Mouse (Mus musculus) embryonic stem cell, embryonic (primary cell): ENCODE results near the gene Map3k12.

Experiments
- CTCF ChIA-PET, 4 experiments: fragments of 300-600 bp in 2 of 4; fragments of 350-600 bp in 2 of 4; sonication (Branson Sonifier 250); formaldehyde crosslinking; loops; one replicate each; lab custom pipeline; 2022; ENCODE audit warnings: inconsistent platforms in 2 of 4; lab: Charles Lee
- POLR2A ChIA-PET, 4 experiments: fragments of 300-600 bp in 2 of 4; fragments of 350-600 bp in 2 of 4; sonication (Branson Sonifier 250); formaldehyde crosslinking; loops; one replicate each; lab custom pipeline; 2022; ENCODE audit warnings: antibody characterized with exemption in 4 of 4, inconsistent platforms in 1 of 4; lab: Charles Lee

Map3k12 gene

DNA sequence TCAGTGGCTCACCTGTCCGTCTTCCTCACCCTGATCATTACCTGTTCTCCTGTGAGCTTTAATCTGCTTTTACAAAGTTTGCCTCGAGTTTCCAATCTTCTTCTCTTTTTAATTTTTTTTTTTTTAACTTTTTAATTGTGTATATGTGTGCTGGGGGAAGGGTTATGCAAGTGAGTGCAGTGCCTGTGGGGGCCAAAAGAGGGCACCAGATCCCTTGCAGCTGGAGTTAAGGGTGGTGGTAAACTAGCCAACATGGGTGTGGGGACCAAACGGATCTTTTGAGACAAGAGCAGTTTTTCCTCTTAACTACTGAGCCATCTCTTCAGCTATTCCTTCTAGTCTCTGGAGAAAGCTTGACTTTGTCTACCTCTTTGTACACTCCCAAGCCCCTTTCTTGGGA lies 11.1 kb upstream of the Map3k12 start:
- POLR2A ChIA-PET, result interaction anchor here in 3 of 4 experiments (0.6 to 17.2 kb wide), 17 partner anchors 9 to 174 kb away, joined by 3 to 296 read pairs (median 4); partner anchors contain the start of genes Tarbp2 (in 3 of the 3), Atf7 (in 1 of the 3), Atp5g2 (in 1 of the 3) and Gm10337 (in 1 of the 3)
- CTCF ChIA-PET, result interaction anchor here in 3 of 4 experiments (0.6 to 3.9 kb wide), 9 partner anchors 9 to 420 kb away, joined by 3 to 11 read pairs (median 4); partner anchors contain the start of gene Tarbp2 (in 2 of the 3)

DNA sequence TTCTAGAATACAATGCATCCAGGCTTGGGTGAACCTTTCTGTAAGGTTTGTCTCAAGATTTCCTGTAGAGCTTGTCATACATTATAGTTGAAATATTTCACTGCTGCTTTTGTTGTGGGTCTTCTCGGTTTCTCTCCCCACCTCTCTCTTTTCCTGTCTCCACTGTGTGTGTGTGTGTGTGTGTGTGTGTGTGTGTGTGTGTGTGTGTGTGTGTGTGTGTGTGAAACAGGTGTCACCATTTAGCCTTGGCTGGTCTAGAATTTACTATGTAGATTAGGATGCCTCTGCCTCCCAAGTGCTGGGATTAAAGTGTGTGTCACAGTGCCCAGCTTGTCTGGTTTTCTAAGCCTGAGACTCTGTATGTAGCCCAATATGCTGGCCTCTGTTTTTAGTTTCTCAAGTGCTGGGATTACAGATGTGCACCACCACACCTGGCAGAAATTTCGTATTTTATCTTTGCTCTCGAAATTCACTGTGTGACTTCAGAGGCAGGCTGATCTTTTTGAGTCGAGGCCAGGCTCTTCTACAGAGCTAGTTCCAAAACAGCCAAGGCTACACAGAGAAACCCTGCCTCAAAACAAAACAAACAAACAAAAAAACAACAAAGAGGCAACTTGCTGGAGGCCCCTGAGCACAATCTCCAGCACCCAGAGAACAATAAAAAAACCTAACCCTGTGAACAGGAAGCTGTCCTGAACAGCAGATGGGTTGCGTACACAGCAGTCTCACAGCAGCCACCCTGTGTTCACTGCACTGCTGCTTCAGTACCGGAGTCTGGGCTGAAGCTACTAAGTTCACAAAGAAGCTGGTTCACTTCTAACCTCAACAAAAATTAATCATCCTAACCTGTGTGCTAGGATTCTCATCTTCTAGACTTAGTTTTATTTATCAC lies 9.5 kb upstream of the Map3k12 start:
- ChIA-PET POLR2A (interaction anchor here (0.6 to 17.2 kb wide), 15 partner anchors 8 to 202 kb away, joined by 3 to 296 read pairs (median 4); partner anchors contain the start of genes Tarbp2 (in 4 of the 4), Atp5g2 (in 1 of the 4), Gm10337 (in 1 of the 4) and Map3k12 (in 1 of the 4)), CTCF (interaction anchor here in 3 of 4 experiments (0.6 to 3.9 kb wide), 11 partner anchors 8 to 418 kb away, joined by 3 to 11 read pairs (median 4); partner anchors contain the start of genes Tarbp2 (in 2 of the 3) and Myg1 (in 1 of the 3))

DNA sequence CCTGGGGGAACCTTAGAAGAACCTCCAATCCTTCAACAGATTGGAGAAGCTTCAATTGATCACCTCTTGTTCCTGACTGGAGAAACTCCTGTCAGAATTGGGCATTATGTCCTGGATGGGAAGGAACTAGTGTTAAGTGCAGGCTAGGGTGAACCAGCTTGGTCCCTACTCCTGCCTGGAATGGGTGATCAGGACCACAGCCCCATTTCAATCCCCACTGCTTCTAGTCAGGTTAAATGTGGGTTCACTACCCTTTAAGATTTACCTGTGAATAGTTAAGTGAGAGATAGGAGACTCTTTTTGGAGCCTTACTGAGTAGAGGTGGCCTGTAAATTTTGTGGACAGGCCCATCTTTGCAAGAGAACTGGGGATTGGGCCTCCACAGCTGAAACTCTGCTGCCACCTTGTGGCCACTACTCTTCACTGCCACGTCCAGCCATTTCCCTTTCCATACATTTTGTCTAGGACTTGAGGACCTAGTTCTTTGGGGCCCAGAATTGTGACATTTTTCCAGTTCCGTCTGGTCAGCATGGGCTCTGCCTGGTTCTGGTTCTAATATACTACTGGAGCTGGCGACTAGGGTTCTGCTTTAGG lies 8.1 kb upstream of the Map3k12 start, which contains the start of gene Npff:
Npff (minus strand) TSS at position 51 of the 594 bp plus-strand sequence.
- POLR2A ChIA-PET, result interaction anchor here in 3 of 4 experiments (0.6 to 17.2 kb wide), 15 partner anchors 8 to 170 kb away, joined by 3 to 296 read pairs (median 3); partner anchors contain the start of genes Map3k12 (in 2 of the 3), Gm10337 (in 1 of the 3), Sp1 (in 1 of the 3) and Tarbp2 (in 1 of the 3)
- CTCF ChIA-PET, result interaction anchor here (0.6 to 2.4 kb wide), 25 partner anchors 10 to 300 kb away, joined by 3 to 11 read pairs (median 4); partner anchors contain the start of genes Aaas (in 2 of the 4), Myg1 (in 1 of the 4) and Pcbp2 (in 1 of the 4)

DNA sequence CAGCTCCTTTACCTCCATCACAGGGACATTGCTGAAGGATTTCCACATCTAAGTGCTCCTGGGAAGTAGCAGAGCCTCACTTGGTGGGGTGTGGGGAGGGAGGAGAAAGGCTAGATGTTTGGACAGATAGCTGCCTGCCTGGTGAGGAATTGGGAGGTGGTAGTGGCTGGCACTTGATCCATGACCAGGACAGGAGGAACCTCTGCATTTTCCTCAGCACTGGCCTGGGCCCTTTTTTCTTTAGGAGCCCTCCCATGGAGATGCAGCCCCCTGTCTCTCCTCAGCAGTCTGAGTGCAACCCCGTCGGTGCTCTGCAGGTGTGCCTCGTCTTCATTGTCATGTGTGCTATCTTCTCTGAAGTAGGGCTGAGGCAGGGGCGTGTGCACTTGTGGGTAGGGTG lies 4.6 kb upstream of the Map3k12 start:
- POLR2A ChIA-PET, result interaction anchor here in 2 of 4 experiments (0.6 to 17.2 kb wide), 14 partner anchors 8 to 228 kb away, joined by 3 to 296 read pairs (median 3); partner anchors contain the start of genes Gm10337 (in 1 of the 2), Map3k12 (in 1 of the 2), Sp1 (in 1 of the 2) and Tarbp2 (in 1 of the 2)

DNA sequence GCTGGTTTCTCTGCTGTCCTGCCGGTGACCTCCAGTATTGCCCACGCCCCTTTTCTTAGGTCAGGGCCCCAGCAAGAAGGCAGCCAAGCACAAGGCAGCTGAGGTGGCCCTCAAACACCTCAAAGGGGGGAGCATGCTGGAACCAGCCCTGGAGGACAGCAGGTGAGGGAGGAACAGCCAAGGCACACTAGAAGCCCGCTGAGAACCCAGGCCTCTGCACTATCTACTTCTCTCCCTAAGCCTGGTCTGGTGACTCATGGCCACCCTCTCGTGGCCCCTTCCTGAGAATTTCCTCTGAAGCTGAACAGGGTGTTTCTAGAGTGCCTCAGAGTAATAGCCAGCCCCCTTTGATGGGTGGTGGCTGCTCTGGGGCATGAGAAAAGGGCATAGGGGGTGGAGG lies 3.6 kb upstream of the Map3k12 start:
- CTCF ChIA-PET, result no interaction called here
- POLR2A ChIA-PET, result interaction anchor here in 2 of 4 experiments (0.7 to 21.1 kb wide), 11 partner anchors 2 to 134 kb away, joined by 3 to 296 read pairs (median 4); partner anchors contain the start of genes Gm10337 (in 1 of the 2), Map3k12 (in 1 of the 2), Npff (in 1 of the 2) and Sp1 (in 1 of the 2)

More for the DNA sequence above, 4.6 kb upstream of the Map3k12 start:
- CTCF ChIA-PET, result interaction anchor here in 1 of 4 experiments (0.6 to 0.8 kb wide), 2 partner anchors 56 to 99 kb away, joined by 3 read pairs; no protein-coding TSS in a partner anchor

DNA sequence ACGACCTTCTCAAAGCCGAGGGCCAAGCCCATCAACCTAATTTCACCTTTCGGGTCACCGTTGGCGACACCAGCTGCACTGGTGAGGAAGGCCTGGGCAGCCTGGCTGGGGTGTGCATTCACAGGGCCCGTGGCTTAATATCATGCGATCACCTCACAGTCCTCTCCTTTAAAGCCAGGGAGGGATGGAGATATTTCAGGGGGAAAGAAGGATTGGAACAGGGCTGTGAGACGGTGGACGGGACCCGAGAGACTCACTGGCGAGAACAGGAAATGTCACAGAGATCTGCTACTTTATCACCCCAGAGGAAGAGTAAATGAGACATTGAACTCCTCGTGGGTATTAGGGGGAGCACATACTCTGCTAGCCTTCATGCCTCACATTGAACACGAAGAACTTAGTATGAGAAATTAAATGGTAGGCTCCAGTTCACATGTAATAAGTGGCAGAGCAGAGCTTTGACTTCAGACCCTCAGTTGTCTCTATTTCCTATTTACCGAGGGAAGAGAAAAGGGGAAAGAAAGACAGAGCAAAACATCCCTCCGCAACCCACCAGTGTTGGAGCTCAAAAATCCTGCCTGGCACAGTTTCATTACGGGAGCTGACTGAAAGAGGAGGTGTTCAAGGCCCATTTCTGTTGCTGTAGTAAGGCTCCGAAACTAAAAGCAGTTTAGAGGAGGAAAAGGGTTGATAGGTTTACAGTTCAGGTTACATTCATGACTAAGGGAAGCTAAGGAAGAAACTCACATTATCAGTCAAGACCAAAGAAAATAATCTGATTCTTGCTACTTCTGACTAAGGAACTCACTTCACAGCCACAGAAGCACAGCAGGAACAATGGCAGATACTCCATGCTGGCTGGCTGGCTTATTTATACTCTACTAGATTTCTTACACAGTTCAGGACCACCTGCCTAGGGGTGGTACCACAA lies 2.6 kb upstream of the Map3k12 start:
- POLR2A ChIA-PET, result interaction anchor here (0.6 to 21.1 kb wide), 67 partner anchors 3 to 516 kb away, joined by 3 to 296 read pairs (median 9); partner anchors contain the start of genes Aaas (in 2 of the 4), Amhr2 (in 2 of the 4), Atp5g2 (in 2 of the 4) and Gm10337 (in 2 of the 4)
- CTCF ChIA-PET, result interaction anchor here in 3 of 4 experiments (1.0 to 2.1 kb wide), 14 partner anchors 9 to 412 kb away, joined by 3 to 11 read pairs (median 6); partner anchors contain the start of genes Aaas (in 1 of the 3), Mfsd5 (in 1 of the 3) and Prr13 (in 1 of the 3)

DNA sequence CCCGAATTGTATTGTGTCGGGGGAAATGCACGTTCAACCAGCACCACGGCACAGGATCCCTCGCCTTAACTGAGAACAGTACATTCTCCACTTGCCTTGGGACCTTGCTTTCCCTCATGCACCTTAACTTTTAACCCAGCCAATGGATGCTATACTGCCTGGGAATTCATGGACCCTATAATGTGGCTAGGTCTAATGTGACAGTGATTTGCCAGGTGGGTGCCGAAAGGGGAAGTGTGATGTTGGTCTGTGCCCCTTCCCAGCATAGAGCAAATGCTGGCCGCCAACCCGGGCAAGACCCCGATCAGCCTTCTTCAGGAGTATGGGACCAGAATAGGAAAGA lies 2.0 kb upstream of the Map3k12 start:
- CTCF ChIA-PET, result interaction anchor here in 3 of 4 experiments (0.7 to 2.1 kb wide), 28 partner anchors 8 to 420 kb away, joined by 3 to 12 read pairs (median 4); partner anchors contain the start of genes Aaas (in 1 of the 3), Mfsd5 (in 1 of the 3), Pcbp2 (in 1 of the 3) and Prr13 (in 1 of the 3)
- POLR2A ChIA-PET, result interaction anchor here (0.6 to 21.1 kb wide), 111 partner anchors 3 to 653 kb away, joined by 3 to 296 read pairs (median 6); partner anchors contain the start of genes Pcbp2 (in 3 of the 4), Sp1 (in 3 of the 4), Aaas (in 2 of the 4) and Amhr2 (in 2 of the 4)

DNA sequence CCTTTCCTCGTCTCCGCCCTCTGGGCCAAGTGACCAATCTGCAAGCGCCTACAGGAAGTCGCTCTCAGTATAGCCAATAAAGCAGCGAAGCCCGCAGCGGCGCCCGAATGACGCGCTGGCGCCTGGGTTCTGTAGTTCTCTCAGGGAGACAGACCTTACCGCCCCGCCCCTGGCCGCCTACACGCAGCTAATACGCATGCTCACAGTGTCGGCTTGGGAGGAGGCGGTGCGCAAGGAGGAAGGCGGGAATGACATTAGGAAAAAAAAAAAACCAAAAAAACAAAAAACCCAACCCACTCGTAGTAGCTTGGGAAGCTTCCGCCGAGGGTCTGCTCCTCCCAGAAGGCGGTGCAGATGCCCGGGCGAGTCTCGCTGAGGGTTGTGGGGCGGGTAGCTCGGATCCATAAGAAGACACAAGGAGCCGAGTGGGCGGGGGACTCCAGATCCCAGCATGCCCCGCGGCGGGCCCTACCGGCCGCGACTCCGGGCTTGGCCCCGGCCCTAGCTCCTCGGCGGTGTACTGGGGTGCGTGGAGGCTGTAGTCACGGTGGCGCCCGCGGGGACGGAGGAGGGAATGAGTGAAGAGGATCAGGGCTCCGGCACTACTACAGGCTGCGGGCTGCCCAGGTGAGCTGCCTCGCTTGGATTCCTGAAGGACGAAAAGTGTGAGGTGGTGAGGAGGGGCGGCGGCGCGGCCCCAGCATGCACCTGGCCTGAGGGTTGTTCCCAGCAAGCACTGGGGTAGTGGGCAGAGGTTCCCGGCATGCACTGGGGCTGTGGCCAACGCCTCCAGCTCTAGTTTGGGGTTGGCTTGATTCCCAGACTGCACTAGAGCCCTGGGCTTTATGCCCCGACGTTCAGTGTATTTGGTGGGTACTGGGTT lies 1.4 kb upstream of the Map3k12 start, which contains the start of gene Tarbp2:
Tarbp2 (plus strand) TSS at position 217 of the 883 bp plus-strand sequence.
- ChIA-PET POLR2A (interaction anchor here (0.5 to 21.1 kb wide), 168 partner anchors 4 to 721 kb away, joined by 3 to 296 read pairs (median 5); partner anchors contain the start of genes Aaas (in 3 of the 4), Pcbp2 (in 3 of the 4), Sp1 (in 3 of the 4) and Amhr2 (in 2 of the 4)), CTCF (interaction anchor here (0.6 to 2.1 kb wide), 39 partner anchors 9 to 801 kb away, joined by 3 to 12 read pairs (median 4); partner anchors contain the start of genes Pcbp2 (in 2 of the 4), Aaas (in 1 of the 4), Mfsd5 (in 1 of the 4) and Prr13 (in 1 of the 4))

DNA sequence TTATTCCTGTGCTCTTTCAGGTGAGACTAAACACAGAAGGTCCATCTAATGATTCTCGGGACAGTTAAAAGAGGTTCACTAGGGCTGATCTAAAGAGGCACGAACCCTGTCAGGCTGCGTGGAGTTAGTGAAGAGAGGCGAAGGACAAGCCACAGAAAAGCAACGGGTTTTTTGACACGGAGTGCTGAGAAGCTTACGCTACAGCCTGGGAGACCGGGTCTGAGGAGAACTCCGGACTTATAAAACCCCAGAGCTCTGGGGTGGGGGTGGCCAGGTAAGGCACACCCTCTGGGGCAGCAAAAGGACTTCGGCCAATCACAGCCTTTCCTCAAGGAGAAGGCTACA lies 739 bp upstream of the Map3k12 start:
- POLR2A ChIA-PET, result interaction anchor here (0.6 to 21.1 kb wide), 134 partner anchors 5 to 722 kb away, joined by 3 to 296 read pairs (median 6); partner anchors contain the start of genes Pcbp2 (in 3 of the 4), Sp1 (in 3 of the 4), Aaas (in 2 of the 4) and Atp5g2 (in 2 of the 4)
- CTCF ChIA-PET, result interaction anchor here in 3 of 4 experiments (0.6 to 2.1 kb wide), 27 partner anchors 10 to 802 kb away, joined by 3 to 12 read pairs (median 5); partner anchors contain the start of genes Pcbp2 (in 2 of the 3), Aaas (in 1 of the 3), Mfsd5 (in 1 of the 3) and Prr13 (in 1 of the 3)

DNA sequence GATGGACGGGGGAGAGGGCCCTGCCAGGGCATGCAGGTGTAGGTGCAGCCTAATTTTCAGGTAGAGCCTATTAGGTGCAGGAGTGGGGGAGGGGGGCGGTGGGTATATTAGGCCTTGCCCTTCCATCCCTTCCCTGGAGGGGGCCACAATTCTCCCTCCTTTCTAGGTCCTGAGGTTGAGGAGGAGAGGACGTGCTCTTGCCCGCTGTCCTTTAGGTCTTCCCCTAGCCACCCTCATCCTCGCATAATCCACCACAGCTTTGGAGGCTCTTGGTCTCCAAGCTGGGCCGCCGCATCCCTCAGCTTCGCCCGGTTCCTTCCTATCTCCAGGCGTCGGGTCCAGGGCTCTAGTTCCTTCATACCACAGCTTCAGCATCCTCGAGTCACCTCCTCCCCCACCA lies 571 bp downstream of the Map3k12 start:
- CTCF ChIA-PET, result interaction anchor here (0.6 to 1.2 kb wide), 6 partner anchors 11 to 1286 kb away, joined by 3 to 6 read pairs (median 5); no protein-coding TSS in a partner anchor
- POLR2A ChIA-PET, result interaction anchor here in 3 of 4 experiments (0.5 to 21.1 kb wide), 36 partner anchors 6 to 753 kb away, joined by 3 to 296 read pairs (median 4); partner anchors contain the start of genes Gm10337 (in 2 of the 3), Npff (in 2 of the 3), Pcbp2 (in 2 of the 3) and Sp1 (in 2 of the 3)

DNA sequence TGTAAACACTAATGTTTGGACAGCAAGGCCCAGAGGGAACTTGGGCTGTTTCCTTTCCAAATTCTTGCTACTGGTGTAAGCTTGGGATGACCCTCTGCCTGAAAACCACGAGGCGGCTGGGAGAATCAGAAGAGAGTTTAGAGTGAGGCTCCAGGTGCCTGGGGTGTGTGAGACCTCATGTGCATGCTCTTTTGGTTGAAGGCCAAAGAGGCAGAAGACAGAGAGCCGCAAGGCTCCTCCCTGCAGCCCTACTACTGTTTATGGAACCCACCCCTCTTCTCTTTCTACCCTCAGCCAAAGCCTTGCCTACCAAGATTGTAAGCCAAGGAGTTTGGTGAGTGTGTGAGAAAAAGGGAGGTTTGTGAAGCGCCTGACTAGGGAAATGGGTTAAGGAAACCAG lies 1.1 kb downstream of the Map3k12 start:
- CTCF ChIA-PET, result interaction anchor here in 2 of 4 experiments (0.7 to 1.2 kb wide), 3 partner anchors 11 to 1285 kb away, joined by 4 to 6 read pairs (median 5); no protein-coding TSS in a partner anchor
- POLR2A ChIA-PET, result interaction anchor here in 3 of 4 experiments (0.6 to 21.1 kb wide), 23 partner anchors 6 to 754 kb away, joined by 3 to 296 read pairs (median 5); partner anchors contain the start of genes Gm10337 (in 2 of the 3), Pcbp2 (in 2 of the 3), Sp1 (in 2 of the 3) and Aaas (in 1 of the 3)

DNA sequence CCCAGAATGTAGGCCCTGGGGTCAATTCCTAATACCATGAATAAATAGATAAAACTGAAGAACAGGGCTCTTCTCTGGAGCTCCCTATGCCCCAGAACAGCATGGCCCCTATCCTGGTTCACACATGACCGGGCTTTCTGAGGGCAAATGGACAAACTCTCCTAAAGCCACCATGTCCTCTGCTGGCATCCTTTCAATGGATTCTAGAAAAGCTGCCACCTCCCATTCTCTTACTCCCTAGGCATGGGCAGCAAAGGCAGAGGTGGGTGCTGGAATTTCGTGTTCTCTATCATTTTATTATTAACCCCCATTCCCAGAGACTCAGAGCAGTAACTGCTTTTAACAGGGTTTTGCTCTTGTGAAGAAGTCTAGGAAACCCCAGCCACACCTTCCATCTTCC lies 1.6 kb downstream of the Map3k12 start:
- ChIA-PET POLR2A (interaction anchor here in 2 of 4 experiments (0.9 to 21.1 kb wide), 7 partner anchors 6 to 274 kb away, joined by 3 to 296 read pairs (median 49); partner anchors contain the start of genes Gm10337 (in 2 of the 2), Map3k12 (in 1 of the 2), Npff (in 1 of the 2) and Pcbp2 (in 1 of the 2)), CTCF (no interaction called here)

DNA sequence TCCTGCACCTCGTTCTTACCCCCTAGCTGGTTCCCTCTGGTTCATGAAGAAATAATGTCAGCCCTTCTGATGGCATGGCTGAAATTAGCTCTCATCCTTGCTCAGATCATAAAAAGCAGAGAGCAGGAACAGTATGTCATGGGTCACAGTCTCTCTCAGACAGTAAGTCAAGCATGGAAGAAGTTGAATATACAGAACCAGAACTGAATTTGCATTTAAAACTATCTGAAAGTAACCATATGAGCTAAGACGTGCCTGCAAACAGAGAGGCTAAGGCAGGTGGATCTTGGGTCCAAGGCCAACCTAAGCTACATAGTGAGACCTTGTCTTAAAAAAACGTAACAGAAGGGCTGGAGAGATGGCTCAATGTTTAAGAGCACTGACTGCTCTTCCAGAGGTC lies 3.9 kb downstream of the Map3k12 start:
- CTCF ChIA-PET, result interaction anchor here in 2 of 4 experiments (0.6 kb wide), 4 partner anchors 69 to 1744 kb away, joined by 3 to 12 read pairs (median 6); no protein-coding TSS in a partner anchor
- POLR2A ChIA-PET, result interaction anchor here in 3 of 4 experiments (0.6 to 21.1 kb wide), 15 partner anchors 9 to 759 kb away, joined by 3 to 296 read pairs (median 5); partner anchors contain the start of genes Aaas (in 1 of the 3), Map3k12 (in 1 of the 3), Npff (in 1 of the 3) and Pcbp2 (in 1 of the 3)
